Mouse (Mus musculus) forebrain, embryonic 13.5 days (tissue): ENCODE measurements around the gene Ebi3. TPM values are rescaled to one million over a fixed set of nuclear protein-coding genes. Genes with fewer than 3 reads are reported as not detected.

Source experiments
- ATAC-seq: fragments of 200-750 bp; cut with Nextera tagmentation; 2 replicates; pipeline ENCODE4 v1.8.0; 2017
- H3K27ac ChIP-seq: fragments of 300-500 bp; sonication (generic); 2 replicates; pipeline ENCODE4 v1.5.1; 2015; ENCODE audit warnings: inconsistent platforms, mild to moderate bottlenecking, moderate library complexity
- H3K27me3 ChIP-seq: fragments of 300-500 bp; sonication (generic); 2 replicates; pipeline ENCODE4 v1.6.1; 2015; ENCODE audit warnings: mild to moderate bottlenecking, inconsistent platforms
- H3K36me3 ChIP-seq: fragments of 300-500 bp; sonication (generic); 2 replicates; pipeline ENCODE4 v1.6.1; 2015; ENCODE audit warnings: mild to moderate bottlenecking, inconsistent platforms; ENCODE audit not compliant: poor library complexity, severe bottlenecking
- H3K4me1 ChIP-seq: fragments of 300-500 bp; sonication (generic); 2 replicates; pipeline ENCODE4 v1.6.1; 2015; ENCODE audit warnings: inconsistent platforms
- H3K4me2 ChIP-seq: fragments of 300-500 bp; sonication (generic); 2 replicates; pipeline ENCODE4 v1.6.1; 2015; ENCODE audit warnings: inconsistent platforms, mild to moderate bottlenecking, moderate library complexity
- H3K4me3 ChIP-seq: fragments of 300-500 bp; sonication (generic); 2 replicates; pipeline ENCODE4 v1.5.1; 2015; ENCODE audit warnings: mild to moderate bottlenecking, inconsistent platforms
- H3K9ac ChIP-seq: fragments of 300-500 bp; sonication (generic); 2 replicates; pipeline ENCODE4 v1.6.1; 2015; ENCODE audit warnings: mild to moderate bottlenecking, inconsistent platforms
- H3K9me3 ChIP-seq: fragments of 300-500 bp; sonication (generic); replicated peaks from 2 replicates; pipeline ENCODE4 v1.6.1; 2016; ENCODE audit warnings: inconsistent platforms
- WGBS: fragments of 180-500 bp; shearing (Covaris S2); methylation state at CpG from one replicate; pipeline ENCODE4 v1.1.7; 2015; 5-methylcytosine and 5-hydroxymethylcytosine counted together
- polyA plus RNA-seq: library from polyadenylated mRNA; unstranded; fragments of >200 nt; fragmentation: Nextera tagmentation; extraction: Ambion mirVana; gene quantifications from 2 replicates; pipeline ENCODE4 v1.2.1, GENCODE M21; 2015

The Ebi3 gene
- polyA plus RNA-seq, 1 experiment from 2014 or later: 2.4 TPM

DNA sequence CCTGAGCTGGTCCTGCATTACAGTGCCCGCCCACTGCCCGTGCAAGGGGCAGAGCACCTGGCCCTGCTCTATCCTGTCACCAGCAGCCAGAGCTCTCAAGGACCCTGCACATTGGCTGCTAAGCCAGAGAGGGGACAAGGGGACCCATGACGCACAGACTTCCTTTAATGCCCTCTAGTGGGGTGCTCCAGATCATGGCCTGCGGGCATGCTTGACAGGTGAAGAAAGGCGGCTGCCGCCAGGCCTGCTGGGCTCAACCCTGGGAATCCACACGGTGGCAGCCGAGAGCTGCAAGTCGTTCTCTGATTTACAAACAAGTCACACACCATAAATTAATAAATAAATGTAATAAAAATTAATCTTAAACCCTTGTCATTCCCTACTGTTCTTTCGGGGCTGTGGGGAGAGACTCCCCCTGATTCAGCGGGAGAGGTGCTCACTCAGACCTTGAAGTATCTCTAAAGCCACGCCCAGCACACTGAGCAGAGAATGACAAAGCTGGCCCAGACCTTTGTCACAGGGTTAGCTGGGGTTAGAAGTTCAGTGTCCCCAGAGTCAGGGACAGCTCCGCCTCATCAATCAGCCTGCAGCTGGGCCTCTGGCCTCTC lies 23.9 kb downstream of the Ebi3 start:
- Histone ChIP-seq H3K36me3 (peaks cover 20% of the 10 kb centered on the region), H3K4me1 (peaks cover 14% of the 10 kb centered on the region), H3K27ac (no peak overlapping the region), H3K9me3 (no peaks in the 10 kb centered on the region), H3K9ac (no peak overlapping the region), H3K4me2 (no peak overlapping the region), H3K27me3 (no peaks in the 10 kb centered on the region), H3K4me3 (no peak overlapping the region)
- 18% methylated on average over 13 of the region's 13 CpGs for WGBS
- peak; percentile 75 for ATAC-seq

DNA sequence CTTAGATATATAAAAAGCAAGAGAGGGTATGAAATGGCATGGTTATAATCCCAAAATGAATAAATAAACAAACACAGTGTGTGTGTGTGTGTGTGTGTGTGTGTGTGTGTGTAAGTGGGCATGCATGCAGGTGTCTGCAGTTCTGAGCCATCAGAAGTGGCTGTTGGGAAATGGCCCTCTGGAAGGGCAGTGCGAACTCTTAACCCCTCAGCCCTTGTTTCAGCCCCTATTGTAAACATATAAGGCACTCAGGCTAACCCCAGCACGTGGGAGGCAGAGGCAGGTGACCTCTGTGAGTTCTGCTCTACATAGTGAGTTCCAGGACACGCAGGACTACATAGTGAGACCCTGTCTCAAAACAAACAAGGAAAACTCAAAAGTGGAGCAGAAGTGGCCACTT lies 24.9 kb downstream of the Ebi3 start:
- no peak overlapping the region for H3K27ac ChIP-seq
- ATAC-seq: no peak

DNA sequence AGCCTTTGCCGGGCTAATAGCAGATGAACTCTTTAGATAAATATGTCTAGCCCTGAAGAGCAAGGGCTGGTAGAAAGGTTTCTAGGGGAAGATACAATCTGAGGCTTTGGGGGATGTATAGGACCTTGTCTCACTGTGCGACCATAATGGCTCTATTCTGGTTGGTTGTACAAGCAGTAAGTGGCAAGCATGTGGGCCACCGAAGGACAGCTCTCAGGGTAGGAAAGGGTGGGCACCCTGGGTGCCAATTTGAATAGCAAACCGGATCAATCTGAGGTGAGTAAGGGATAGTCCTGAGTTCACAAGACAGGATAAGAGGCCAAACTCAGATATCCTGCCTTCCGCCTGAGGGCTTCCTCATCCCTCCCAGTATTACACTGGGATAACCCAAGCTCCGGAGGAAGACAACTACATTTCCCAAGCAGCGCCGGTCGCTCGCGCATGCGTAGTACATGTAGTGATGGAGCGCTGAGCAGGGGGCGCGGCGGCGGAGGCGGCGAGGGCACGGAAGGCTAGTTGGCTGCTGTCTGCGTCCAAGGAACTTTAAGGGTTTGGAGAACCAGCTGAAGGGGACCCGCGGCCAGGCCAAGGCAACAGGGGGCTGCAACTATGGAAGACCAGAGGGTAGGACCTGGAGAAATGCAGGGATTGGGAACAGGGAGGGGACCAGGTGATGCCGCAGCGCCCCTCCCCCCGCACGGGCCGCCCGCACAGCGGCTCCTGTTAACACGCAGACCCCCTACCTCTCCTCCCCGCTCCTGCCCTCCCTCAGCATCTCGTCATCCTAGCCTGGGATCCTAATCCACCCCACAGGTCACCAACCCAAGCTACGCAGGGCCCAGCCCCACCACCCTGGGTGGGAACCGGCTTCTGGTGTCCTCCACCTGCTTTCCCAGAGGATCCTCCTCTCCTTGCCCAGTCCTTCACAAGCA lies 33.9 kb downstream of the Ebi3 start, which contains the start of gene Fsd1:
Fsd1 (plus strand) TSS at position 480 of the 932 bp plus-strand sequence.
- no peaks in the 10 kb centered on the region for H3K9me3 ChIP-seq
- H3K27me3 ChIP-seq: no peaks in the 10 kb centered on the region
- H3K4me3 ChIP-seq: peak within 1 kb of the TSS; percentile 79
- no peak within 1 kb of the TSS for H3K27ac ChIP-seq
- peak within 1 kb of the TSS; percentile 86 for H3K9ac ChIP-seq
- ATAC-seq: peak; percentile 90
- H3K36me3 ChIP-seq: peaks cover 25% of the 10 kb centered on the region
- H3K4me1 ChIP-seq: peaks cover 7% of the 10 kb centered on the region
- H3K4me2 ChIP-seq: peak within 1 kb of the TSS; percentile 95
- 8% methylated on average over 32 of the region's 35 CpGs for WGBS

More for the DNA sequence above, 24.9 kb downstream of the Ebi3 start:
- H3K27me3 ChIP-seq: no peaks in the 10 kb centered on the region
- no peaks in the 10 kb centered on the region for H3K9me3 ChIP-seq
- peaks cover 8% of the 10 kb centered on the region for H3K4me1 ChIP-seq
- H3K9ac ChIP-seq: no peak overlapping the region
- H3K4me3 ChIP-seq: no peak overlapping the region
- 62% methylated on average over 3 of the region's 3 CpGs for WGBS
- peaks cover 20% of the 10 kb centered on the region for H3K36me3 ChIP-seq
- H3K4me2 ChIP-seq: no peak overlapping the region

DNA sequence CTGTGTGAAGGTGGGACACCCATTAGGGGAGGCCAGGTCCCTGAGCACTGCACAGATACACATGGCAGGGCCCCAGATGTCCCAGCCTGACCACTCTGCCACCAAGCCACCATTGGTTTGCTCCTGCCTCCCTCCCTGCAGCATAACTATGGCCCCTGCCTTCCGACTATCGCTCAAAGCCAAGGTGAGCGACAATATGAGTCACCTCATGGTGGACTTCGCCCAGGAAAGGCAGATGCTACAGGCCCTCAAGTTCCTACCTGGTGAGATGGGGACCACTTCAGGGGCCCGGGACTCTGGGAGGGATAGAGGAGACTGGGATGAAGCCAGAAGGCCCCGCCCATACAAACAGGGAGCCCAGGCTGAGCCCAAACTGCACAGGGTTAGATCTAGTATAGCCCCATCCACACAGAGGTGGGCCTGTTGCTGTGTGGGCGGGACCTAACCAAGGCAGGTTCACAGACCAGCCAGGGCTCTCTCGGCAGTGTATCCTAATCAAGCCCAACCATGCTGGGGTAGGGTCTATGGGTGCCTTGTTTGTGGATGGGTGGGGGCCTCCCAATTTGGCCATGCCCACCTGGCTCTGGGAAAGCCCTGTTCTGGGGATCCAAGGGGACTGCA lies 37.9 kb downstream of the Ebi3 start:
- no peak for ATAC-seq

DNA sequence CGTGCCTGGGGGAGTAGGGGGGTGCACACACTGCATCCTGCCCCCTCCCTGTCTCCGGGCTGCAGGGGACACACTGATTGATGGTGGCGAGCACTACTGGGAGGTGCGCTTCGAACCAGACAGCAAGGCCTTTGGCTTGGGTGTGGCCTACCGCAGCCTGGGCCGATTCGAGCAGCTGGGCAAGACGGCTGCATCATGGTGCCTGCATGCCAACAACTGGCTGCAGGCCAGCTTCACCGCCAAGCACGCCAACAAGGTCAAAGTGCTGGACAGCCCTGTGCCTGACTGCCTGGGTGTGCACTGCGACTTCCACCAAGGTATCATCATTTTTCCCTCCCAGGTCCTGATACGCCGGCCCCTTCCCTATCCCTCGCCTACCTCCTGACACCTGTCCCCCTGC lies 43.6 kb downstream of the Ebi3 start:
- Histone ChIP-seq H3K27ac (no peak overlapping the region), H3K36me3 (peaks cover 53% of the 10 kb centered on the region), H3K4me2 (no peak overlapping the region), H3K9me3 (no peaks in the 10 kb centered on the region), H3K9ac (no peak overlapping the region), H3K4me3 (no peak overlapping the region), H3K27me3 (peaks cover 14% of the 10 kb centered on the region), H3K4me1 (peaks cover 10% of the 10 kb centered on the region)
- ATAC-seq: no peak
- whole genome bisulfite sequencing: 91% methylated on average over 15 of the region's 15 CpGs

More for the DNA sequence above, 37.9 kb downstream of the Ebi3 start:
- 88% methylated on average over 8 of the region's 8 CpGs for WGBS
- peaks cover 17% of the 10 kb centered on the region for H3K4me1 ChIP-seq
- H3K27me3 ChIP-seq: no peaks in the 10 kb centered on the region
- no peak overlapping the region for H3K27ac ChIP-seq
- peaks cover 58% of the 10 kb centered on the region for H3K36me3 ChIP-seq
- no peak overlapping the region for H3K4me2 ChIP-seq
- H3K9ac ChIP-seq: no peak overlapping the region
- H3K4me3 ChIP-seq: no peak overlapping the region
- no peaks in the 10 kb centered on the region for H3K9me3 ChIP-seq

DNA sequence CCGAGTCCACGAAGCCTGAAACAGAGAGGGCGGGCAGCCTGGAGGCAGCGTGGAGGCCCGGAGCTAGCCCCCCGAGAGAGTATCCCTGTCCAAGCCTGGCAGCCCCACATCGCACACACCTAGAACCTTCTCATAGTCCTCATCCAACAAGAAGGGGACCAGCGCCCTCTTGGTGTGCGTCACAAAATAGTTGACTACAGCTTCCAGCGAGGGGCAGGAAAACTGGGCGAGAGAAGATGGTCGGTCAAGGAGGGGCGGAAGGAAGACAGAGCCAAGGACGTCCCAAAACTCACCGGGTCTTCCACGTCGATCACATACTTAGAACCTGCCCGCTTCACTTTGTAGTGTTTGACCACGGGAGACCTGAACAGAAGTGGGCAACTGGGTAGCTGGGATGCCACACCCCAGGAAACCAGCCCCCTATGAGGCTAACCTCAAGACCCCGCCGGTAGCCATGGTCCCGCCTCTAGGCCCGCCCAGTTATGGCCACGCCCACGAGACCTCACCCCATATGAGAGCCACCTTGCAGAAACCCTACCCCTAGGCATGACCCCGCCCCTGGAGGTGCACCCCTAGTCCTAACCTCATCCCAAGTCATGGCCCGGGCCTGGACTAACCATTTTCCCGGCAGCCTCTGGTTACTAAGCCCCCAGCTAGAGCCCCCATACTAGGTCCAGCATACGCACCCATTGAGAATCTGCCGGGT lies 47.5 kb downstream of the Ebi3 start:
- no peaks in the 10 kb centered on the region for H3K4me1 ChIP-seq
- no peak overlapping the region for H3K4me3 ChIP-seq
- no peak overlapping the region for H3K27ac ChIP-seq
- no peak for ATAC-seq
- peak overlapping the region; percentile 17; the same call in 1 of the 2 replicates for H3K4me2 ChIP-seq
- WGBS: 9% methylated on average over 30 of the region's 30 CpGs
- peaks cover 21% of the 10 kb centered on the region for H3K36me3 ChIP-seq
- no peaks in the 10 kb centered on the region for H3K9me3 ChIP-seq
- H3K9ac ChIP-seq: no peak overlapping the region
- H3K27me3 ChIP-seq: peaks cover 24% of the 10 kb centered on the region

DNA sequence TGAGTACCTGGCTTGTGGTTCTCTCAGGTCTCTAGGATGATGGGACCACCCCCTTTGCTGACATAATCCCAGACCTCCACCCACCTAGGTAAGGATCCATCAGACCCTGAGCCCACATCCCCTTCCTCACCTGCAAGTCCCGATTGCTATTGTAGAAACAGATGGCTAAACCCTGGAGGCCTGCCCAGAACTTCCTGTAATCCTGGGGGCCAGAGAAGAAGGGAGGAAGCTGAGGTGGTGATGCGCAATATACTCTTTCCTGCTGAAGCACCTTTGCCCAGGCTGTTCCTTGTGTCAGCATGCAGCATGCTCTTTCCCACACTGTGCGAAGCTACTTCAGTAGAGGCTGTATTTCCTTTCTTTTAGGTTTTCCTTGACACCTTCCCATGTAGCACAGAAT lies 50.6 kb downstream of the Ebi3 start:
- Histone ChIP-seq H3K36me3 (no peaks in the 10 kb centered on the region), H3K4me3 (no peak overlapping the region), H3K9ac (no peak overlapping the region), H3K27me3 (peaks cover 28% of the 10 kb centered on the region), H3K4me1 (peaks cover 4% of the 10 kb centered on the region), H3K27ac (no peak overlapping the region), H3K4me2 (no peak overlapping the region), H3K9me3 (no peaks in the 10 kb centered on the region)
- no peak for ATAC-seq
- WGBS: 81% methylated on average over 3 of the region's 3 CpGs

DNA sequence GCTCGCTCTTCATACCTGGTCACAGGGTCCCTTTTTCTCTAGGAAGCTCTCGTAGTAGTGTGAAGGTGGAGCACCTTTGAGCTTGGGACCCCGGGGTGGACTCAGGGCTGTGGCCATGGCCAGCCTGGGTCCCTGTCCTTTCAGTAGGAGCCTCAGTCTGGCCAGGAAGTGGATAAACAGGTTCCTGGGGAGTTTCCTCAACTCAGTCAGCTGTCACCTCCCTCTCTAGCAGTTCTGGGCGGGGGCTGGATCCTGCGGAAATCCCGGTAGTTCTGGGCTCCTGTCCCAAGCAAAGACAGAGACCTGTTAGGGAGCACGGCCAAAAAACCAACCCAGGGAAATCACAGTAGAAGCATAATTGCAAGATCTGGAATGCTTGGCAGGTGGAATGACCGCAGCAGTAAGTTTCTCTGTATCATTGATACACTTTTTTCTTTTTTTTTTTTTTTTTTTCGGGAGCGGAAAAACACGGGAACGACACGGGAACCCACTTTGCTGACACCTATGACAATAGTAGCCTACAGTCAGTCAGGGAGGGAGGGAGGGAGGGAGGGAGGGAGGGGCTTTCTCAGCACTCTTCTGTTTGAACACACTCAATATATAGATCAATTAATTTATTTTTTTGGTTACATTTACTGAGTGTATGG lies 53.1 kb downstream of the Ebi3 start, which contains the start of the genes Stap2 and Mpnd:
Stap2 (minus strand) TSS at position 170 of the 647 bp plus-strand sequence.
Mpnd (plus strand) TSS at position 297 of the 647 bp plus-strand sequence.
- ATAC-seq: no peak
- Histone ChIP-seq H3K36me3 (no peaks in the 10 kb centered on the region), H3K4me1 (peaks cover 13% of the 10 kb centered on the region), H3K9ac (no peak within 1 kb of the TSS), H3K27me3 (peaks cover 18% of the 10 kb centered on the region), H3K4me2 (no peak within 1 kb of the TSS), H3K27ac (no peak within 1 kb of the TSS), H3K4me3 (no peak within 1 kb of the TSS), H3K9me3 (no peaks in the 10 kb centered on the region)
- 48% methylated on average over 10 of the region's 13 CpGs for WGBS

Other genes with a start within 250 kb of the Ebi3 start
- 11.6 and 11.9 TPM in 2 replicates for gene Pot1b, start 240.0 kb upstream of the Ebi3 start, polyA plus RNA-seq
- 0.06 and 0.13 TPM in 2 replicates for gene Adgre4, start 202.7 kb upstream of the Ebi3 start, polyA plus RNA-seq
- 10.7 and 12.1 TPM in 2 replicates for gene Zfp119a, start 73.7 kb upstream of the Ebi3 start, polyA plus RNA-seq
- 15.0 and 15.5 TPM in 2 replicates for gene Zfp959, start 60.5 kb upstream of the Ebi3 start, polyA plus RNA-seq
- gene Zfp119b, start 3.1 kb upstream of the Ebi3 start, polyA plus RNA-seq: 6.6 and 7.3 TPM in 2 replicates
- gene Yju2, start 6.5 kb downstream of the Ebi3 start, polyA plus RNA-seq: 29.2 and 32.1 TPM in 2 replicates
- gene Shd, start 17.8 kb downstream of the Ebi3 start, polyA plus RNA-seq: 102 TPM in 2 replicates
- 96.0 and 113 TPM in 2 replicates for gene Fsd1, start 33.9 kb downstream of the Ebi3 start, polyA plus RNA-seq
- 3.9 and 4.8 TPM in 2 replicates for gene Stap2, start 52.9 kb downstream of the Ebi3 start, polyA plus RNA-seq
- gene Mpnd, start 53.1 kb downstream of the Ebi3 start, polyA plus RNA-seq: 168 TPM in 2 replicates
- gene Sh3gl1, start 84.0 kb downstream of the Ebi3 start, polyA plus RNA-seq: 116 and 127 TPM in 2 replicates
- 22.0 and 26.7 TPM in 2 replicates for gene Chaf1a, start 87.8 kb downstream of the Ebi3 start, polyA plus RNA-seq
- 68.7 and 68.8 TPM in 2 replicates for gene Ubxn6, start 122.4 kb downstream of the Ebi3 start, polyA plus RNA-seq
- gene Hdgfl2, start 127.0 kb downstream of the Ebi3 start, polyA plus RNA-seq: 163 and 169 TPM in 2 replicates
- 0.06 and 0.08 TPM in 2 replicates for gene Plin4, start 157.2 kb downstream of the Ebi3 start, polyA plus RNA-seq
- gene Plin5, start 165.0 kb downstream of the Ebi3 start, polyA plus RNA-seq: 0.27 and 0.52 TPM in 2 replicates
- not detected in 2 replicates for gene Lrg1, start 169.4 kb downstream of the Ebi3 start, polyA plus RNA-seq
- gene Sema6b, start 187.7 kb downstream of the Ebi3 start, polyA plus RNA-seq: 4.2 and 4.3 TPM in 2 replicates
- gene Tnfaip8l1, start 209.8 kb downstream of the Ebi3 start, polyA plus RNA-seq: 8.0 and 8.4 TPM in 2 replicates
- gene Mydgf, start 231.3 kb downstream of the Ebi3 start, polyA plus RNA-seq: 56.8 and 64.5 TPM in 2 replicates